9 mouse cellular contexts compared by ENCODE assay signal in genomic region chr19:16049646-16050045, GRCm38 (mm10).
DNase-seq lines count a peak whose midpoint lies in the region; ATAC-seq and TF ChIP-seq lines count a peak whose summit lies in the region.
"Had no signal": no experiment of that assay in that cellular context is flagged by ENCODE, and none has a peak within 500 bp of the region (broad histone marks: within the 10 kb centered on the region; RNA-seq: fewer than 3 reads in every experiment).

No protein-coding gene starts in this region.

- WGBS in liver, embryonic 13.5 days (ENCODE audit: insufficient replicate concordance), result 44% methylated on average over 3 of the region's 3 CpGs
- WGBS in stomach, postnatal 0 days, result 23% methylated on average over 3 of the region's 3 CpGs

- peak; percentile 42 for DNase-seq in embryo, embryonic 10.5 days (ENCODE audit: low spot score)
- DNase-seq in embryo, embryonic 9.5 days (ENCODE audit: extremely low spot score), result no peak
- DNase-seq in liver, embryonic 13.5 days, result no peak
- DNase-seq in stomach, postnatal 0 days (ENCODE audit: low spot score), result no peak
- no peak for DNase-seq in left cerebral cortex, adult 11 months (ENCODE audit: low spot score)
- no peak for DNase-seq in urinary bladder, postnatal 25 days (ENCODE audit: low spot score)
- DNase-seq: kidney, postnatal 4 days had no signal

- ATAC-seq in megakaryocyte, adult 5-6 weeks (ENCODE audit: poor library complexity, severe bottlenecking), result no peak
- no peak for ATAC-seq in liver, embryonic 13.5 days (ENCODE audit: low read depth)
- peak; percentile 60; the same call in 1 of the 2 replicates for ATAC-seq in stomach, postnatal 0 days (ENCODE audit: low FRiP score, low TSS enrichment)

- H3K27ac ChIP-seq in liver, embryonic 13.5 days, result no peak overlapping the region
- no peak overlapping the region for H3K27ac ChIP-seq in stomach, postnatal 0 days (replicated peaks)

- peaks cover 8% of the 10 kb centered on the region for H3K27me3 ChIP-seq in megakaryocyte, embryonic 14.5 days (replicated peaks)
- no peaks in the 10 kb centered on the region for H3K27me3 ChIP-seq in liver, embryonic 13.5 days
- no peaks in the 10 kb centered on the region for H3K27me3 ChIP-seq in stomach, postnatal 0 days (ENCODE audit: control insufficient read depth, insufficient read depth, low read length)

- no peak for TF ChIP-seq EP300 in stomach, postnatal 0 days (optimal IDR thresholded peaks at IDR 0.05)

- H3K36me3 ChIP-seq in megakaryocyte, embryonic 14.5 days (replicated peaks; ENCODE audit: low read length), result no peaks in the 10 kb centered on the region
- no peaks in the 10 kb centered on the region for H3K36me3 ChIP-seq in liver, embryonic 13.5 days
- no peaks in the 10 kb centered on the region for H3K36me3 ChIP-seq in stomach, postnatal 0 days (ENCODE audit: control insufficient read depth, insufficient read depth, low read length)

- peaks cover 18% of the 10 kb centered on the region for H3K4me1 ChIP-seq in megakaryocyte, embryonic 14.5 days
- no peaks in the 10 kb centered on the region for H3K4me1 ChIP-seq in liver, embryonic 13.5 days (replicated peaks)
- no peaks in the 10 kb centered on the region for H3K4me1 ChIP-seq in stomach, postnatal 0 days (replicated peaks; ENCODE audit: control insufficient read depth, insufficient read depth)

- TF ChIP-seq CTCF in stomach, postnatal 0 days (IDR thresholded peaks at IDR 0.05; ENCODE audit: low read depth), result no peak

- H3K9me3 ChIP-seq in megakaryocyte, embryonic 14.5 days, result no peaks in the 10 kb centered on the region
- no peaks in the 10 kb centered on the region for H3K9me3 ChIP-seq in liver, embryonic 13.5 days (replicated peaks)
- H3K9me3 ChIP-seq in stomach, postnatal 0 days (ENCODE audit: control insufficient read depth, low read length), result no peaks in the 10 kb centered on the region

- H3K4me2 ChIP-seq in liver, embryonic 13.5 days, result peak overlapping the region; percentile 52; the same call in 1 of the 2 replicates
- peak overlapping the region; percentile 49 for H3K4me2 ChIP-seq in stomach, postnatal 0 days (replicated peaks; ENCODE audit: low read depth)

- H3K4me3 ChIP-seq in megakaryocyte, embryonic 14.5 days (replicated peaks), result peak overlapping the region; percentile 91
- H3K4me3 ChIP-seq in liver, embryonic 13.5 days (replicated peaks), result no peak overlapping the region
- H3K4me3 ChIP-seq in stomach, postnatal 0 days (ENCODE audit: low read depth, low read length), result peak overlapping the region; percentile 29

- H3K9ac ChIP-seq in liver, embryonic 13.5 days, result no peak overlapping the region
- no peak overlapping the region for H3K9ac ChIP-seq in stomach, postnatal 0 days (ENCODE audit: low read length)
